Mouse (Mus musculus) spleen, adult 2 months (tissue): ENCODE measurements around the gene Cyp2j12.
"Not testable (repeated sequence)": the region's sequence is repeated elsewhere in the genome, so short reads cannot be mapped to it uniquely, and the experiment has no call there.

Experiments used
- CTCF ChIP-seq: fragments of 200-500 bp; IDR thresholded peaks from 2 replicates; pipeline ENCODE4 v1.5.1; 2011; ENCODE audit warnings: mild to moderate bottlenecking, inconsistent platforms; ENCODE audit not compliant: insufficient read depth, insufficient read length, insufficient replicate concordance; ENCODE audit errors: extremely low read depth
- POLR2A ChIP-seq: fragments of 200-500 bp; IDR thresholded peaks from 2 replicates; pipeline ENCODE4 v1.6.1; 2011; ENCODE audit warnings: low read depth, low read length, inconsistent platforms

DNA sequence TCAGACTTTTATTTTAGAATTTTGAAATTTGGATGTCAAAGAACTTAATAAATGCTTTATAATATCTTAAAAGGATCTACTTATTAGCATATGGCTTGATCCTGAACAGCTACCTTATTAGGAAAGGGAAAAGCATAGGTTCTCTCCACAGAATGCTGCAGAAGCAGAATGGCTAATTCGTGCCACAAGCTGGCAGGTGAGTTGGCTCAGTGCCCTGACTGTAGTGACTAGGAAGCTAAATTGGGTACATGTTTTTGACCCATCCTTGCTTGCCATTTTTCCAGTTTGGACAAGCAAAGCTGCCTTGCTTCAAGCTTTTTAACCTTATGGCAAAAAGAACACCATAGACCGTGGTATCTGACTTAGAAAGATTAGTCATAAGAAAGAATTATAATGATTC is 47.2 kb upstream of the Cyp2j12 start:
- not testable (repeated sequence) for TF ChIP-seq CTCF, POLR2A
